Mouse (Mus musculus): ENCODE data around the gene Prss43. TPM values are rescaled to one million over a fixed set of nuclear protein-coding genes. Genes with fewer than 3 reads are reported as not detected.
A peak's percentile ranks its signal among the peaks of the same experiment; 100 is the strongest.

Prss43 gene
- 0.08 and 0.10 TPM in 2 replicates for polyA plus RNA-seq (2012; rRNA removed)

DNA sequence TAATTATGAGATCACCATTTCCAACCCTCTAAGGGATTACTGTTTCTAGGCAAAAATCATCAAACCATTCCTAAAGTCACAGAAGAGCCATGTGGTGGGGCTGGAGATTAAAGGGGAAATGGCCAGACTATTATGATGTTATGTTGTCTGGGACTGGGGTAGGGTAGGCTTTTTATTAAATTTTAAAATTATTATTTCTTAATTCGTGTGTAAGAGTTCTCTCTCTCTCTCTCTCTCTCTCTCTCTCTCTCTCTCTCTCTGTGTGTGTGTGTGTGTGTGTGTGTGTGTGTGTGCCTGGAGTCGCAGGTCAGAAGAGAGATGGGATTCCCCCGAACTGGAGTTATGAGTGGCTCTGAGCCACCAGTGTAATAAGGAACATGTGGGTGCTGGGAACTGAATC is at the start of gene Prss43:
Gene Prss43, plus strand, starts transcription at position 301 of the 400 bp plus-strand sequence.
- Histone ChIP-seq H3K4me3 (replicated peaks; ENCODE audit: insufficient read depth, low read depth, low read length) (no peak within 1 kb of the TSS), H3K4me1 (ENCODE audit: control insufficient read depth, insufficient read depth, low read length) (no peaks in the 10 kb centered on the region), H3K27ac (ENCODE audit: insufficient read depth, low read length) (no peak within 1 kb of the TSS), H3K27me3 (ENCODE audit: control insufficient read depth, insufficient read depth, low read length) (no peaks in the 10 kb centered on the region)
- no peak for DNase-seq
- 86% methylated on average over 3 of the region's 3 CpGs for WGBS
- TF ChIP-seq POLR2A (IDR thresholded peaks at IDR 0.05; ENCODE audit: borderline replicate concordance, insufficient read depth, low read length) (no peak), CTCF (IDR thresholded peaks at IDR 0.05; ENCODE audit: borderline replicate concordance, insufficient read depth, low read depth, low read length) (no peak)

DNA sequence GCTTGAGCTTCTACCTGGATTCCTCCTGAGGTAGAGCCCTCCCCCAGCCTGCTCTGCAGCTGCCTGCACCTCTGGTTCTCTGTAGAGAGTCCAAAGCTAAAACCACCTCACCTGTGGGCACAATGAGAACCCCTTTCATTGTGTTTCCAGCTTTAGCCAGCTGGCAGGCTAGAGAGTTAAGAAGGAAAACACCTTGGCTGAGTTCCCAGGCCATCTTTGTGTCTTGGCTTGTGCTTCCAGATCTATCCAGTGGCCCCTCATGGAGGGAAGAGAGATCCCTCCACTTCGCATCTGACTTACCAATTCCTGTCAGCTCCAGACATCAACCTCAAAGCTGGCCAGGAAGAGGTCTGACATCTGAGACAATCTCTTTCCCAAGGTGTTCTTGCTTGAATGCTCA is 48.4 kb upstream of the Prss43 start:
- no peak overlapping the region for H3K27ac ChIP-seq (ENCODE audit: insufficient read depth, low read length)
- 37% methylated on average over 1 of the region's 1 CpGs for WGBS
- no peak for TF ChIP-seq POLR2A (IDR thresholded peaks at IDR 0.05; ENCODE audit: borderline replicate concordance, insufficient read depth, low read length)
- no peak for TF ChIP-seq CTCF (IDR thresholded peaks at IDR 0.05; ENCODE audit: borderline replicate concordance, insufficient read depth, low read depth, low read length)
- DNase-seq: no peak
- H3K4me1 ChIP-seq (ENCODE audit: control insufficient read depth, insufficient read depth, low read length): no peaks in the 10 kb centered on the region
- no peaks in the 10 kb centered on the region for H3K27me3 ChIP-seq (ENCODE audit: control insufficient read depth, insufficient read depth, low read length)
- H3K4me3 ChIP-seq (replicated peaks; ENCODE audit: insufficient read depth, low read depth, low read length): no peak overlapping the region

DNA sequence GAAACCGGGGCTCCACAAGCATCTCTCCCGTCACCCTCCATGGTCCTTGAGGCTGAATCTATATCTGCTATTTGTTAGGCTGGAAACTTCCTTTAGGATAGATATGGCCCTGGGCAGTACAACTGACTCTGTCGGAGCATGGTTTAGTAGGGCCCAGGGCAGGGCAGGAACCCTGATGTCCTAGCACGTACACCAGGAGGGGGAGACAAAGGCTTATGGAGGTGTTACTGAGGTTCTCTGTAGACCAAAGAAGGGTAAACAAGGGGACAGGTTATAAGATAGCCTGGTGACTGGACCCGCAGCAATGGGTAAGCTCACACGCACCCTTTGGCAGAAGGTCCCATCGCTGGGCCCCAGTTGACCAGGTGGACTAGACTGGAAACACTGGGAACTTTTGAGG is 47.9 kb upstream of the Prss43 start:
- no peak for DNase-seq
- TF ChIP-seq POLR2A (IDR thresholded peaks at IDR 0.05; ENCODE audit: borderline replicate concordance, insufficient read depth, low read length) (no peak), CTCF (IDR thresholded peaks at IDR 0.05; ENCODE audit: borderline replicate concordance, insufficient read depth, low read depth, low read length) (no peak)
- 77% methylated on average over 7 of the region's 7 CpGs for WGBS
- H3K4me1 ChIP-seq (ENCODE audit: control insufficient read depth, insufficient read depth, low read length): no peaks in the 10 kb centered on the region
- H3K4me3 ChIP-seq (replicated peaks; ENCODE audit: insufficient read depth, low read depth, low read length): no peak overlapping the region
- no peak overlapping the region for H3K27ac ChIP-seq (ENCODE audit: insufficient read depth, low read length)
- no peaks in the 10 kb centered on the region for H3K27me3 ChIP-seq (ENCODE audit: control insufficient read depth, insufficient read depth, low read length)

DNA sequence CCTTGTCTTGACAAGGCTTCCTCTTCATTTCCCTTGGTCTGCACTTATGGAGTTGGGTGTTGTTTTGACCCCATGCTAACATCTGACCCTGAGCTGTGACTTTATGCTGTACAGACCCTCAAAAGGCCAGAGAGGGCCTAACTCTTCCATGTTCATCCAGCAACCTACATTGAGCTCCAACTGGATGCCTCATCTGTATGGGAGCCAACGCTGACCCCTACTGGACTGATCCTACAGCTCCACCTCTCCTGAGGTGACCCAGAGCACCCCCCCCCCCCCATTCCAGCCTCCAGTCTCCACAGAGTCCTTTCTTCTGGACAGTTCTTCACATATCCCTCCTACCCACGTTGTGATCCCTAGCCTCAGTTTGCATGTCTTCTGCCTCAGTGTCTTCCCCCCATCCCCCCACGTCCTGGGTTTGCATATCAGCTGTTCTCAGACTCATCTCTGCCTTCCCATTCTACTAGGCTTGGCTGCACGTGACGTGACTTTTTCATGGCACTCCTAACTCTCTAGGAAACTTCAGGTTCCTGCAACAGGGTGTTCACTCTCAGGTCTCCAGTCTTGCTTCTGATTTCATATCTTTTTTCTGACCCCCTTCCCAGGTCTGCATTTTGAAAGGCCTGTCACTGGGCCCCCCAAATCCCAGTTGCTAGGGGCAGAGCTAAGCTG is 47.1 kb upstream of the Prss43 start:
- WGBS: 72% methylated on average over 5 of the region's 5 CpGs

DNA sequence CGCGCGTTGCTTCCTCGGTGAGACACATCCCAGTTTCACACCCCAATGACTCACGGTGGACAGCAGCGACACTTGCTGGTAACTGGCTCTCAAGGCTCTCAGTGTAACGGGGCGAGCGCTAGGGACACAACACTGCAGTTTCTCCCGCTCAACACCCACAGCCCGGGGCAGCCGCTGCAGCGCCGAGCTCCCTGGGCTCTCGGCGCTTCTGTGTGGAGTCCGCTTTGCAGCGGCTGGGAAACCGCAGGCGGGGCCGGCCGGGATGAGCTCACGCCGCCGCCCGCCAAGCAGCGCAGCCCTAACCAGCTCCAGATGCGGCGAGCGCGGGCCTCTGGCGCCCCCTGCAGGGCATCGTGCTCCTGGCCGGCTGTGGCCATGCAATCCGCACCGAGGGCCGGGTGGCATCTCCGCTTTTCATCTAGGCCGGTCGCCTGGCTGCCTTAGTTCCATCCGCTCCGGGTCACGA is 45.2 kb upstream of the Prss43 start:
- Histone ChIP-seq H3K27ac (ENCODE audit: insufficient read depth, low read length) (no peak overlapping the region), H3K4me1 (ENCODE audit: control insufficient read depth, insufficient read depth, low read length) (no peaks in the 10 kb centered on the region), H3K4me3 (replicated peaks; ENCODE audit: insufficient read depth, low read depth, low read length) (peak overlapping the region; percentile 68), H3K27me3 (ENCODE audit: control insufficient read depth, insufficient read depth, low read length) (no peaks in the 10 kb centered on the region)
- peak; percentile 90 to 96 for DNase-seq
- peak; percentile 71 for TF ChIP-seq CTCF (IDR thresholded peaks at IDR 0.05; ENCODE audit: borderline replicate concordance, insufficient read depth, low read depth, low read length)
- TF ChIP-seq POLR2A (IDR thresholded peaks at IDR 0.05; ENCODE audit: borderline replicate concordance, insufficient read depth, low read length): no peak
- 2% methylated on average over 43 of the region's 43 CpGs for WGBS

More for the DNA sequence above, 47.1 kb upstream of the Prss43 start:
- Histone ChIP-seq H3K4me3 (replicated peaks; ENCODE audit: insufficient read depth, low read depth, low read length) (no peak overlapping the region), H3K27me3 (ENCODE audit: control insufficient read depth, insufficient read depth, low read length) (no peaks in the 10 kb centered on the region), H3K4me1 (ENCODE audit: control insufficient read depth, insufficient read depth, low read length) (no peaks in the 10 kb centered on the region), H3K27ac (ENCODE audit: insufficient read depth, low read length) (no peak overlapping the region)
- TF ChIP-seq CTCF (IDR thresholded peaks at IDR 0.05; ENCODE audit: borderline replicate concordance, insufficient read depth, low read depth, low read length): peak; percentile 13; the same call in 1 of the 2 replicates
- no peak for TF ChIP-seq POLR2A (IDR thresholded peaks at IDR 0.05; ENCODE audit: borderline replicate concordance, insufficient read depth, low read length)
- DNase-seq: no peak

DNA sequence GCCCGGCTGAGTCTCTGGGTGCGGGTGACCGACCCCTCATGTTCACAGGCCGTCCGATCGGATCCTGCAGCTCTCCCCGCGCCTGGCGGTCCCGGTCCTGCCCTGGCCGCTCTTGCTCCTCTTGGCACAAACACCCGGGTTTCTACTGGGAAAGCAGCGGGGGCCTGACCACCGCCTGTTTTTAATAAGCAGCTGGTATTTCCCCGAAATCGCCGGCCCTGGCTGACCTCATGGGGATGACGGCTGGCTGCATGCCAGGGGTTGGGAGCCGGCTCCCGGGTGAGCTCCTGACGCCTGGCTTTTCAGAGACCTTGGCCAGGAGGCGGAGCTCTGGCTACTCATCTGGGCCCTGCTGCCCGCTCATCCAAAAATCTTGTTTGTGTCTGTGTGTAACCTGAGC is 44.8 kb upstream of the Prss43 start:
- TF ChIP-seq POLR2A (IDR thresholded peaks at IDR 0.05; ENCODE audit: borderline replicate concordance, insufficient read depth, low read length) (no peak), CTCF (IDR thresholded peaks at IDR 0.05; ENCODE audit: borderline replicate concordance, insufficient read depth, low read depth, low read length) (no peak)
- Histone ChIP-seq H3K27me3 (ENCODE audit: control insufficient read depth, insufficient read depth, low read length) (no peaks in the 10 kb centered on the region), H3K27ac (ENCODE audit: insufficient read depth, low read length) (no peak overlapping the region), H3K4me3 (replicated peaks; ENCODE audit: insufficient read depth, low read depth, low read length) (peak overlapping the region; percentile 68), H3K4me1 (ENCODE audit: control insufficient read depth, insufficient read depth, low read length) (no peaks in the 10 kb centered on the region)
- under 1% methylated on average over 23 of the region's 23 CpGs for WGBS
- DNase-seq: peak; percentile 83 to 86

DNA sequence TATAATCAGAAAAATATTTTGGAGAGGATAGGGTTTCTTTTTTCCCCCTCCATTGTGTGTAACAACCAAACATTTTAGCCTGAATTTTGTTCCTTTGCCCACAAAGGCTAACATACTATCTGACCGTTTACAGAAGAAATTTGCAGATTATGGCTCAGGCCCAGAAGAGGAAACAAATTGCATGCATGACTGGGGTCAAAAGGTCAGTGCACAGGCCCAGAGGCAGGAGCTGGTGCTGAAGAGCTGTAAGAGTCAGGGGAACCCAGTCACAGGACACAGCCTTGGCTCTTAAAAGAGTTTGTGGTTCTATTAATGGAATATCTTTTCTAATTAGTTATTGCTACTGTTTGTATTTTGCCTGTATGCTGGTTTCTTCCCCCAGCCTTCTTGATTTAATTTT is 42.9 kb upstream of the Prss43 start:
- TF ChIP-seq POLR2A (IDR thresholded peaks at IDR 0.05; ENCODE audit: borderline replicate concordance, insufficient read depth, low read length): no peak
- no peak for TF ChIP-seq CTCF (IDR thresholded peaks at IDR 0.05; ENCODE audit: borderline replicate concordance, insufficient read depth, low read depth, low read length)
- no peaks in the 10 kb centered on the region for H3K27me3 ChIP-seq (ENCODE audit: control insufficient read depth, insufficient read depth, low read length)
- H3K4me1 ChIP-seq (ENCODE audit: control insufficient read depth, insufficient read depth, low read length): no peaks in the 10 kb centered on the region
- DNase-seq: no peak
- no peak overlapping the region for H3K4me3 ChIP-seq (replicated peaks; ENCODE audit: insufficient read depth, low read depth, low read length)
- no peak overlapping the region for H3K27ac ChIP-seq (ENCODE audit: insufficient read depth, low read length)
- WGBS: 86% methylated on average over 1 of the region's 1 CpGs

DNA sequence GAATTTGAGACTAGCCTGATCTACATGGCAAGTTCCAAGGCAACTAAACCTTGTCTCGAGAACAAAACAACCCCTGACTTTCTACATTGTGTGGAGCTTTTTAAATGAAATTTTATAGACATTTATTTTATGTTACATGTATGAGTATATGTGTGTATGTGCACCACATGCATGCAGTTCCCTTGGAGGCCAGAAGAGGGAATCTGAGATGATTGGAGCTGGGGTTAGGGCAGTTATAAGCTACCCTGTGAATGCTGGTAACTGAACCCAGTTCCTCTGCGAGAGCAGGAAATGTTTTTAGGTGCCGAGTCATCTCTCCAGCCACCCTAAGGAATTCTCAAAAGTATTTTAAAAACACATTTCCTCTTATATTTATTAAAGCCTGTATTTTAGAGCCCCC is 38.3 kb upstream of the Prss43 start:
- no peak for DNase-seq
- Histone ChIP-seq H3K4me1 (ENCODE audit: control insufficient read depth, insufficient read depth, low read length) (no peaks in the 10 kb centered on the region), H3K27ac (ENCODE audit: insufficient read depth, low read length) (no peak overlapping the region), H3K4me3 (replicated peaks; ENCODE audit: insufficient read depth, low read depth, low read length) (no peak overlapping the region), H3K27me3 (ENCODE audit: control insufficient read depth, insufficient read depth, low read length) (no peaks in the 10 kb centered on the region)
- no peak for TF ChIP-seq CTCF (IDR thresholded peaks at IDR 0.05; ENCODE audit: borderline replicate concordance, insufficient read depth, low read depth, low read length)
- 95% methylated on average over 3 of the region's 3 CpGs for whole genome bisulfite sequencing
